Mouse (Mus musculus): ENCODE data around the gene Rbms3.

- no peak for TF ChIP-seq POLR2A (IDR thresholded peaks at IDR 0.05; ENCODE audit: borderline replicate concordance, extremely low read depth, insufficient read depth, insufficient read length, poor library complexity, severe bottlenecking)
- TF ChIP-seq CTCF (IDR thresholded peaks at IDR 0.05; ENCODE audit: borderline replicate concordance, extremely low read depth, insufficient read depth, insufficient read length): 0 out of 2 replicates have a peak, but pooled peaks have one; percentile 4
Measured at GRCm38 (mm10) chr9:117134043-117134442, 495.7 kb downstream of the Rbms3 start.

Data from brain, embryonic 14.5 days (tissue).